Mouse (Mus musculus) megakaryocyte-erythroid progenitor cell, adult 5-6 weeks (primary cell): ENCODE measurements around the gene Zscan20. TPM values are rescaled to one million over a fixed set of nuclear protein-coding genes. Genes with fewer than 3 reads are reported as not detected.

Source experiments
- total RNA-seq, 2 experiments: library from RNA; stranded (forward) in 1 of 2; stranded (reverse) in 1 of 2; fragments of 200-1000, 215-1000 nt in 1 of 2; fragments of >200 nt in 1 of 2; fragmentation: Nextera tagmentation in 1 of 2; gene quantifications; 2 replicates each; pipeline ENCODE4 v1.2.3; 2014 to 2017

Gene Zscan20
- total RNA-seq, 2 experiments from 2014 or later, result 6.9 to 8.6 TPM

Other genes with a start within 250 kb of the Zscan20 start
- 0.28 and 0.72 TPM in 2 replicates for gene Tlr12, start 8.5 kb upstream of the Zscan20 start, total RNA-seq (2014; fragmentation: Nextera tagmentation)
- gene Tlr12, start 8.5 kb upstream of the Zscan20 start, total RNA-seq (2017), result 0.14 TPM in 1 of 2 replicates, not detected in the other
- gene Phc2, start 44.6 kb upstream of the Zscan20 start, total RNA-seq (2014; fragmentation: Nextera tagmentation), result 56.5 and 63.9 TPM in 2 replicates
- gene Phc2, start 44.6 kb upstream of the Zscan20 start, total RNA-seq (2017), result 14.5 and 18.1 TPM in 2 replicates
- gene A3galt2, start 145.3 kb upstream of the Zscan20 start, total RNA-seq (2014; fragmentation: Nextera tagmentation), result 0.31 TPM in 1 of 2 replicates, not detected in the other
- not detected in 2 replicates for gene A3galt2, start 145.3 kb upstream of the Zscan20 start, total RNA-seq (2017)
- gene Zfp362, start 195.9 kb upstream of the Zscan20 start, total RNA-seq (2014; fragmentation: Nextera tagmentation), result 28.5 and 38.2 TPM in 2 replicates
- gene Zfp362, start 195.9 kb upstream of the Zscan20 start, total RNA-seq (2017), result 2.8 and 7.4 TPM in 2 replicates